Mouse (Mus musculus) E14TG2a.4 (cell line): ENCODE measurements around the gene Osbp2.

Experiments used
- CTCF ChIP-seq: conservative IDR thresholded peaks from 2 replicates; pipeline ENCODE4 v1.5.1; 2014; ENCODE audit warnings: low read length
- NANOG ChIP-seq: IDR thresholded peaks from 2 replicates; pipeline ENCODE4 v1.6.1; 2014; ENCODE audit warnings: borderline replicate concordance, low read length, mixed read lengths
- POU5F1 ChIP-seq: IDR thresholded peaks from 2 replicates; pipeline ENCODE4 v1.6.1; 2014; ENCODE audit warnings: low read length, borderline replicate concordance

GRCm38 (mm10) chr11:3857902-3858301 is 5.8 kb downstream of the Osbp2 start:
- TF ChIP-seq CTCF (no peak), NANOG (no peak), POU5F1 (no peak)
